Mouse (Mus musculus): ENCODE results near the gene Slc4a3. TPM values are rescaled to one million over a fixed set of nuclear protein-coding genes. Genes with fewer than 3 reads are reported as not detected.

The Slc4a3 gene
- total RNA-seq (2021): 100 to 1,000 TPM in 1 of 2 experiments, 10 to 100 TPM in 1; 90.4 to 111 TPM
- polyA plus RNA-seq (2012; rRNA removed): 340 and 381 TPM in 2 replicates
- long read RNA-seq, partial matches to known transcripts: 32 of 95 reads
- long read RNA-seq, other reads (novel, unspliced or antisense): 63 of 95 reads

GRCm38 (mm10) chr1:75545965-75546956 is at the start of gene Slc4a3:
TSS of gene Slc4a3 (plus strand) at chr1:75546266.
- peak; percentile 87 for DNase-seq

DNA sequence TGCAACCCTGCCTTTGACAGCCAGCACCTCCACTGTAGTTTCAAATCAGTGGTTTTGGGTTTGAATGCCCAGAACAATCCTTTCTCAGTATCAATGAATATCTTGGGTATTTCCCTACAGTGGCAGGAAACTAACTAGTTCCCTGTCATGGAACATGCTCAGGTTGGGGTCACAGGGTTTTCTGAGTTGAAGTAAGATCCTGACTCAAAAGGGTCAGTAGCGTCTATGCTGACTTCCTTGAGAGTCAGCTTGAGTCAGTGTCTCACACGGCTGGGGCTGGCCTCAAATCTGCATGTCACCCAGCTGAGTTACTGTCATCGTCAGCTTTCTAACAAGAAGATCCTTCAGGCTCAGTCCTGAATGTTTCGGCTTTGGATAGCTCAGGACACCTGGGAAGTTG is 47.2 kb upstream of the Slc4a3 start:
- no peak for DNase-seq

DNA sequence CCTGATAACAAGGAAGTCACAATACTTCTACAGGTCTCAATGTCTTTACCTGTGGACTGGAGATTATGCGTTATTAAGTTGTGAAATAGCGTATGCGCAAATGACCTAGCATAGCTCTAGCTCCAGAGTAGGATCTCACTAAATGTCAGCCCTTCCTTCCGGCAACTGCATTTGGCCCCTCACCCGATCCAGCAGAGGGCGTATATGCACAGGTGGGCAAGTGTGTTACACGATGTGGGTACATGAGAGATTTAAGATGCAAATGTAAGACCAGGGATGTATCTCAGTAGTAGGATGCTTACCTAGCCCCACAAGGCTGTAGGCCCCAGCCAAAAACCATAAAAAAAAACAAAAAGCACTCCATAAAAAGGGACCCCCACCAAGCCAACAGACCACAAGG is 46.6 kb upstream of the Slc4a3 start:
- no peak for DNase-seq

DNA sequence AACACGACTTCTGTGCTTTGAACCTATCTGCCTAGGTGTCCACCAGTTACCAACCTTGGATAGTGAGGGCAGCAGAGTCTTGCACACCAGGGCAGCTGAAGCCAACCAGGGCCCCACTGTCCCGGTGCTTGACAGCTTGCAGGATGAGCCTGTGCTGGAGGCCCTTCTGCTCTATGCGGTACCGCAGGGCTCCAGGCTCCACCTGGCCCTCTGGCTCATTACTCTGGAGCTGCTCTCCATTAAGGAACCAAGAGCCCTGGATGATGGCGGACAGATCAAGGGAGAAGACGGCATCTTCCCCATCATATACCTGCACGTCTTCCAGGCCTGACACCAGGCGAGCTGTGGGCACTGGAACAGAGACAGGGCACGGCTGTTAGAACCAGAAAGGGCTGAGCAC is 44.2 kb upstream of the Slc4a3 start:
- no peak for DNase-seq

DNA sequence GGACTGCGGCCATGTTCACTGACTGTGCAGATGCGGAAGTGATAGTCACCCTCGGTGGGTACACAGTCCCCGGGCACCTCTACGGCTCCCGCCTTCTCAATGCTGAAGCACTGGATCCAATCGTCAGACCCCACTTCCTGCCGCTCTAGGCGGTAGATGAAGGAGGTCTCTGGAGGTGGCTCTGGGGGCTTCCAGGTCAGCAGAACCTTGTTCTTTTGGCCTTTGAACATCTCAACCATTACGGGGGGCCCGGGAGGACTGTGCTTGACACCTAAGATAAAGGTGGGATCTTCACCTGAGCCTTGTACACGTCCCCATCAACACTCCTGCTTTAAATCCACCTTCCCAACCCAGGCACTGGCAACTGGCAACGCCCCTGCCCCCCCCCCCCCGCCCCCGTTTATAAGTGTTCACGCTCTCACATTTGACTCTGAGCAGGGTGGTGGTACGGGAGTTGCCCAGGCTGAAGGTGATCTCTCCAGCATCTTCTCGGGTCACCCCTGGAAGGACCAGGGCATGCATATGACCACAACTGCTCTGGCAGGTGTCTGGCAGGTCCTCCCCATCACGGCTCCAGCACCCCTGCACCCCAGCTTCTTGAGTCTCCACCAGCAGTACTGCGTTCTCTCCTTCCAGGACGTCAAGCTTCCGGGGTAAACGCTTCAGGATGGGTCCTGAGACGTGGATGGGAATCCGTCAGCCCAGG is 43.0 kb upstream of the Slc4a3 start:
- DNase-seq: no peak

- DNase-seq: peak; percentile 53
Observed at GRCm38 (mm10) chr1:75503651-75503980, 42.5 kb upstream of the Slc4a3 start.

- DNase-seq: peak; percentile 37
Observed at GRCm38 (mm10) chr1:75504256-75505045, 41.6 kb upstream of the Slc4a3 start.

GRCm38 (mm10) chr1:75505159-75505955 is 40.7 kb upstream of the Slc4a3 start:
- DNase-seq: peak; percentile 90

DNA sequence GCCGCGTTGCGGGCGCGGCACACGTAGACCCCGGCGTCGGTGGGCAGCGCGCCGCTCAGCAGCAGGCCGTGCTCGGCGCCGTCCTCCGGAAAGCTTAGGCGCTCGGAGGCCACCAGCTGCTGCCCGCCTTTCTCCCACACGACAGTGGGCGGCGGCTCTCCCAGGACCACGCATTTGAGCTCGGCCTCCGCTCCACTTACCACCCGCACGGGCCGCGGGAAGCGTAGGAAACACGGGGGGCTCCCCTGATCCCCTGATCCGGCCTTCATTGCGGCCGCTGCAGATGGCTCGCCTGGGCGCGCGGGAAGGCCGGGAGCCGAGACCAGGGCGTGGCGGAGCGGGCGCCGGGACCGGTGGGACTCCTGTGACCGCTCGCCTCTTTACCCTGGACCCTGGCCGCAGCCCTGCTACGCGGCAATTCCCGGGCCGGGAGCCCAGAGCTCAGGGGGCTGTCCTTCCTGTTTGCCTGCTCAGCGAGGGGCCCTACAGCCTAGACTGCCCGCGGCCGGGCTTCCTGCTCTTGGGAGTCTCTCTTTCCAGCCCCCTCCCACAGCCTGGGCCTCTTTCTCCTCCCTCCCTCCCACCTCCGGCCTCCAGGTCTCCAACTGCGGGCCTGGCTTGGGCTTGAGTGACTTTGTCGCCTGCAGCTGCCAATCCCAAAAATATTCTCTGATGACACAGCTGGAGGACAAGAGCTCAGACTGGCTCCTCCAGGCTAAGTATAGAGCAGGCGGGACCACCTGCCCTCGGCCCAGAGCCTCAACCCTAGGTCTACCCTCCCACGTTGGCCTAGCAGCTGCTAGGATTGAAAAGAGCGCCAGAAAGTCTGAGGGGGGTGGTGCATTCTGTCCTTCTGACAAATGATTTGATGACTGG is 39.9 kb upstream of the Slc4a3 start, which contains the start of gene Obsl1:
TSS of gene Obsl1 (minus strand) at position 497 of the 876 bp plus-strand sequence.
- DNase-seq: peak; percentile 73

- peak; percentile 48 for DNase-seq
Observed at GRCm38 (mm10) chr1:75507006-75507405, 39.1 kb upstream of the Slc4a3 start, which contains the start of gene Inha. TSS of gene Inha (plus strand) at chr1:75507077.

- peak; percentile 41 for DNase-seq
Observed at GRCm38 (mm10) chr1:75509586-75509985, 36.5 kb upstream of the Slc4a3 start.

GRCm38 (mm10) chr1:75510154-75510553 is 35.9 kb upstream of the Slc4a3 start:
- DNase-seq: no peak

DNA sequence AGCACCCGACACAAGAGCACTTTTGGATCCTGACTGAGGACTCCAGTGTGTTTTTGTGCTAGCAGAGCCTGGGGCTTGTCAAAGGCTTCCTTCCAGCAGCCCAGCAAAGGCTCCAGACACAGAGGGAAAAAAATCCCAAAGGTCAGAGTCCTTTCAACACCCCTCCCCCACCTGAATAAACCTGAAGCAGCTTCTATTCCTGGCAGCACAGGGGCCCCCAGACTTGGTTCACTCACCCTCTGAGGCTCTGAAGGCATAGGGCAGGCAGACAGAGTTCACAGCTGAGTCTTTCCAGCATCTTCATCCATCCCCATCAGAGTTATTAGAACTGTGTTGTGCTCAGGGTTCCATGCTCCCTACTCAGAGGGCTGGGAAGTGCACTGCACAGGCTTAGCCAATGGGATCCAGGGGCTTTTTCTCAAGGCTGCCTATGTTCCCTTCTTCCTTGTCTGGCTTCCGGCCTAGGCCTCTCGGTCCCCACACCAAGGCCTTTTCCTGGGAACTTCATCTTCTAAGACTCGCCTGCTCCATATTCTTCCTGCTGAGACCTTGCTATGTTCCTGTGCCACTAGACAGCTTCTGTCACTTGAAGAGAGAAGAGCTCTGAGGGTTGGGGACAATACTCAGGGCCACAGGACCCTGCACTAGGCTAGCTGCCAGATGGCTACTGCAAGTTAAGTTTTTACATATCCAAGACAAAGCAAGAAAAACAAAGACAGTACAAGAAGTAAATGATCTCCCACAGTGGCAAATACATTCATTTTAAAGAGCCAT is 34.4 kb upstream of the Slc4a3 start:
- no peak for DNase-seq

DNA sequence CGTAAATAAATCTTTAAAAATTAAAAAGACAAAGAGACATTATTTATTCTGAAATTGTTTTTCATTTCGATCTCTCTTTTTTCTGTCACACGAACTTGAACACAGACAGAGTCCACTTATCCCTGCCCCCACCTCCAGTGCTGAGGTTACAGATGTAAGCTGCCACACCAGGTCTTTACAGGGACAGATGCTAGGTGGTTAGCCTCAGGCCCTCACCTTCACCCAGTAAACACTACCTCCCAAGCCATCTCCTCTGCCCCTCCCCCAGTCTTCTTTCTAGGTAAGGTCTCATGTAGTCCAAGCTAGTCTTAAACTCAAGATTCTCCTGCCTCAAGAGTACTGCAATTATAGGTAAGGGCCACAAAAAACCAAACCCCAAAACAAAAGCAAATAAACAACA is 33.5 kb upstream of the Slc4a3 start:
- no peak for DNase-seq

- DNase-seq: peak; percentile 50
Observed at GRCm38 (mm10) chr1:75516703-75517380, 29.2 kb upstream of the Slc4a3 start.

GRCm38 (mm10) chr1:75517984-75518383 is 28.1 kb upstream of the Slc4a3 start:
- DNase-seq: no peak

GRCm38 (mm10) chr1:75518427-75518826 is 27.6 kb upstream of the Slc4a3 start:
- no peak for DNase-seq

DNA sequence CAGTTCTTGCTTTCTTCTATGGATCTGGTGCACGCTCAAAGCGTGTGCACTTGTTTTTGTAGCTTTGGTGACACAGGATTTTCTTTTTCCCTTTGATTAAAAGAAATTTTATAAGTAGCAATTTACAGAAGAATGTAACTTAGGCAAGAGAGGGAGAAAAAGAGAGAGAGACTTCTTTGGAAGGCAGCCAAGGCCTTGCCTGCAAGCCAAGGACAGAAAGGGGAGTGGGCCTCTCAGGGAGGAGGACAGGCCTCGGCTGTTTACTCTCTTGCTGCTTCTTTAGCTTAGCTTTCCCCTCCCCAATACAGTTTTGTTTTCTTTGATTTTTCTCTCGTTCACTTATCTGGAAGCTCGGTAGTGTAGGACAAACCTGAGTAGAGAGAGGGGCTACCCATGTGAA is 26.5 kb upstream of the Slc4a3 start:
- DNase-seq: peak; percentile 69
